Comparison of ENCODE assay signal across 14 mouse cellular contexts in the genomic region with DNA sequence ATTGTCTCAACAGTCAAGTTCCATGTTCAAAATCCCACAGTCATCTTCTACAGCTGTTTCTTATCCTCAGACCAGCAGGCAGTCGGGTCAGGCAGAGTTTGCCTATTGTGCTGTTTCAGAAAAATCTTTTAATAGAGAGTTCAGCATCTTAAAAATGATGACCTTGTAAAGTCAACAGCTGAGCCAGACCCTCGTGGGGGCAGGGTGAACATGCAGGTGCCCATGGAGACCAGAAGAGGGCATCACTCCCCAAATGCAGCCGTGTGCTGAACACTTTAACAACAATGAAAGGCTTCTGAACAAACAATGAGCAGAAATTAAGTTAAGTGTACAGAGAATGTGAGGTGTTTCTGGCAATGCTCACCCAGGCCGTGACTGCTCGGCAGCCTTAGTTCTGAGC. TPM values are rescaled to one million over a fixed set of nuclear protein-coding genes. Genes with fewer than 3 reads are reported as not detected.
DNase-seq lines count a peak whose midpoint lies in the region; ATAC-seq and TF ChIP-seq lines count a peak whose summit lies in the region.
"Had no signal": no experiment of that assay in that cellular context is flagged by ENCODE, and none has a peak within 500 bp of the region (broad histone marks: within the 10 kb centered on the region; RNA-seq: fewer than 3 reads in every experiment).

No protein-coding gene starts in this region.

- H3K27me3 ChIP-seq in forebrain, postnatal 0 days (ENCODE audit: insufficient read depth, low read length): no peaks in the 10 kb centered on the region
- no peaks in the 10 kb centered on the region for H3K27me3 ChIP-seq in forebrain, embryonic 15.5 days
- H3K27me3 ChIP-seq in ES-Bruce4 (ENCODE audit: control insufficient read depth, insufficient read depth, low read length, poor library complexity, severe bottlenecking): no peaks in the 10 kb centered on the region

- TF ChIP-seq POLR2A in ES-Bruce4 (IDR thresholded peaks at IDR 0.05; ENCODE audit: insufficient read depth, low read length): no peak

- no peaks in the 10 kb centered on the region for H3K36me3 ChIP-seq in forebrain, postnatal 0 days (ENCODE audit: insufficient read depth)
- H3K36me3 ChIP-seq in forebrain, embryonic 15.5 days: no peaks in the 10 kb centered on the region
- no peaks in the 10 kb centered on the region for H3K36me3 ChIP-seq in ES-Bruce4 (ENCODE audit: control insufficient read depth, insufficient read depth, low read length, poor library complexity, severe bottlenecking)
- H3K36me3 ChIP-seq: heart, embryonic 15.5 days; hindbrain, embryonic 13.5 days; liver, embryonic 13.5 days; midbrain, embryonic 10.5 days had no signal

- WGBS in forebrain, postnatal 0 days: 51% methylated on average over 5 of the region's 5 CpGs
- 59% methylated on average over 5 of the region's 5 CpGs for WGBS in forebrain, embryonic 15.5 days

- no peak for ATAC-seq in forebrain, postnatal 0 days
- ATAC-seq in forebrain, embryonic 15.5 days (replicated peaks): no peak
- ATAC-seq in monocyte, adult 5-6 weeks (replicated peaks; ENCODE audit: insufficient number of reproducible peaks, low FRiP score, low TSS enrichment, poor library complexity, severe bottlenecking): no peak
- ATAC-seq in megakaryocyte-erythroid progenitor cell, adult 5-6 weeks (replicated peaks; ENCODE audit: low FRiP score, low TSS enrichment, poor library complexity, severe bottlenecking): no peak
- ATAC-seq: forebrain, embryonic 16.5 days had no signal

- no peak overlapping the region for H3K9ac ChIP-seq in forebrain, postnatal 0 days
- H3K9ac ChIP-seq in forebrain, embryonic 15.5 days (replicated peaks): no peak overlapping the region
- no peak overlapping the region for H3K9ac ChIP-seq in ES-Bruce4 (ENCODE audit: low read depth, poor library complexity, severe bottlenecking)
- H3K9ac ChIP-seq: heart, embryonic 15.5 days; hindbrain, embryonic 13.5 days; liver, embryonic 13.5 days had no signal

- H3K9me3 ChIP-seq in forebrain, postnatal 0 days (ENCODE audit: low read length): no peaks in the 10 kb centered on the region
- H3K9me3 ChIP-seq in forebrain, embryonic 15.5 days: no peaks in the 10 kb centered on the region
- no peaks in the 10 kb centered on the region for H3K9me3 ChIP-seq in ES-Bruce4 (replicated peaks; ENCODE audit: control insufficient read depth, insufficient read depth, low read length, poor library complexity, severe bottlenecking)
- H3K9me3 ChIP-seq: heart, embryonic 15.5 days; hindbrain, embryonic 13.5 days; liver, embryonic 13.5 days; midbrain, embryonic 10.5 days had no signal

- H3K27ac ChIP-seq in forebrain, postnatal 0 days (ENCODE audit: low read depth, low read length): no peak overlapping the region
- no peak overlapping the region for H3K27ac ChIP-seq in forebrain, embryonic 15.5 days (replicated peaks)
- H3K27ac ChIP-seq in layer of hippocampus, adult 2 months: peak overlapping the region; percentile 100; the same call in 1 of the 2 replicates
- H3K27ac ChIP-seq in ES-Bruce4 (ENCODE audit: insufficient read depth, low read length): no peak overlapping the region
- H3K27ac ChIP-seq: heart, embryonic 15.5 days; hindbrain, embryonic 13.5 days; liver, embryonic 13.5 days; midbrain, embryonic 10.5 days had no signal

- DNase-seq in forebrain, postnatal 0 days: no peak
- no peak for DNase-seq in layer of hippocampus, adult 2 months (ENCODE audit: low spot score in 2 of 2)
- DNase-seq in layer of hippocampus, adult 11-12 months (ENCODE audit: low spot score): no peak
- peak; percentile 54 for DNase-seq in lung, postnatal 10 days
- DNase-seq: gastrocnemius, postnatal 25 days; liver, embryonic 13.5 days had no signal

- no peak for TF ChIP-seq EP300 in ES-Bruce4 (IDR thresholded peaks at IDR 0.05; ENCODE audit: insufficient read depth, low read depth, low read length)

- no peak overlapping the region for H3K4me3 ChIP-seq in forebrain, postnatal 0 days (ENCODE audit: low read depth, low read length)
- no peak overlapping the region for H3K4me3 ChIP-seq in forebrain, embryonic 15.5 days
- H3K4me3 ChIP-seq in layer of hippocampus, adult 2 months: no peak overlapping the region; the same call in 1 of the 2 replicates
- no peak overlapping the region for H3K4me3 ChIP-seq in ES-Bruce4 (ENCODE audit: low read depth, low read length)
- H3K4me3 ChIP-seq: heart, embryonic 15.5 days; hindbrain, embryonic 13.5 days; liver, embryonic 13.5 days; midbrain, embryonic 10.5 days had no signal

- no peak overlapping the region for H3K4me2 ChIP-seq in forebrain, postnatal 0 days (ENCODE audit: low read depth)
- H3K4me2 ChIP-seq in forebrain, embryonic 15.5 days (replicated peaks): no peak overlapping the region
- H3K4me2 ChIP-seq: heart, embryonic 15.5 days; liver, embryonic 13.5 days had no signal

- peak; percentile 46 for TF ChIP-seq CTCF in forebrain, postnatal 0 days (IDR thresholded peaks at IDR 0.05; ENCODE audit: low read depth)
- TF ChIP-seq CTCF in layer of hippocampus, adult 2 months (conservative IDR thresholded peaks at IDR 0.05): peak; percentile 74
- peak; percentile 47 for TF ChIP-seq CTCF in ES-Bruce4 (IDR thresholded peaks at IDR 0.05; ENCODE audit: low read depth, low read length)

- H3K4me1 ChIP-seq in forebrain, postnatal 0 days (ENCODE audit: insufficient read depth): peaks cover 12% of the 10 kb centered on the region; the same call in 1 of the 2 replicates
- peaks cover 23% of the 10 kb centered on the region for H3K4me1 ChIP-seq in forebrain, embryonic 15.5 days
- no peaks in the 10 kb centered on the region for H3K4me1 ChIP-seq in ES-Bruce4 (ENCODE audit: control insufficient read depth, insufficient read depth, low read length)
- H3K4me1 ChIP-seq: liver, embryonic 13.5 days had no signal

RNA-seq across cellular contexts. Expression of a gene that starts 3.0 kb away (rescaled TPM):
- 31.2 and 34.4 TPM in 2 replicates for total RNA-seq in forebrain, postnatal 0 days (2014; rRNA removed)
- 22.0 and 23.8 TPM in 2 replicates for polyA plus RNA-seq in forebrain, postnatal 0 days (2015; fragmentation: Nextera tagmentation; extraction: Ambion mirVana)
- polyA plus RNA-seq in forebrain, embryonic 15.5 days (2015; fragmentation: Nextera tagmentation; extraction: Ambion mirVana): 7.4 and 8.7 TPM in 2 replicates
- 10 to 100 TPM; 37.9 to 39.2 TPM for total RNA-seq in layer of hippocampus, adult 2 months (2021)
- 0.37 TPM in 1 of 2 replicates, not detected in the other for polyA plus RNA-seq in ES-Bruce4 (2011; ENCODE audit: insufficient read depth, insufficient read length, low read depth, missing spikeins)
- not detected in 3 replicates for total RNA-seq in monocyte, adult 5-6 weeks (2017)
- not detected in 2 replicates for total RNA-seq in megakaryocyte-erythroid progenitor cell, adult 5-6 weeks (2014; fragmentation: Nextera tagmentation)
- not detected in 2 replicates for total RNA-seq in megakaryocyte-erythroid progenitor cell, adult 5-6 weeks (2017)

RNA-seq across cellular contexts. Expression of a gene that starts 27.9 kb away (rescaled TPM):
- total RNA-seq in forebrain, postnatal 0 days (2014; rRNA removed): 85.5 and 85.6 TPM in 2 replicates
- 64.3 and 69.6 TPM in 2 replicates for polyA plus RNA-seq in forebrain, postnatal 0 days (2015; fragmentation: Nextera tagmentation; extraction: Ambion mirVana)
- 65.7 and 69.5 TPM in 2 replicates for polyA plus RNA-seq in forebrain, embryonic 15.5 days (2015; fragmentation: Nextera tagmentation; extraction: Ambion mirVana)
- total RNA-seq in layer of hippocampus, adult 2 months (2021): 10 to 100 TPM; 54.7 to 59.3 TPM
- 3.6 and 5.7 TPM in 2 replicates for polyA plus RNA-seq in ES-Bruce4 (2011; ENCODE audit: insufficient read depth, insufficient read length, low read depth, missing spikeins)
- total RNA-seq in monocyte, adult 5-6 weeks (2017): 0.85 to 2.6 TPM (median 0.86 TPM) in 3 replicates
- 3.3 and 3.5 TPM in 2 replicates for total RNA-seq in megakaryocyte-erythroid progenitor cell, adult 5-6 weeks (2014; fragmentation: Nextera tagmentation)
- 3.0 and 3.1 TPM in 2 replicates for total RNA-seq in megakaryocyte-erythroid progenitor cell, adult 5-6 weeks (2017)

Comparison
In these comparisons a context has a peak if more than half of its experiments do, and no peak if none do; other contexts are left out.
1. RNA of a gene that starts 3.0 kb away (total RNA-seq): 37.9 to 39.2 TPM in layer of hippocampus, adult 2 months and 31.2 to 34.4 TPM in forebrain, postnatal 0 days; not detected in monocyte, adult 5-6 weeks and not detected in megakaryocyte-erythroid progenitor cell, adult 5-6 weeks; every median in the first group is over 10 times any median in the second.
2. RNA of a gene that starts 27.9 kb away (total RNA-seq): 85.5 to 85.6 TPM in forebrain, postnatal 0 days and 54.7 to 59.3 TPM in layer of hippocampus, adult 2 months; 3.0 to 3.5 TPM in megakaryocyte-erythroid progenitor cell, adult 5-6 weeks and 0.85 to 2.6 TPM in monocyte, adult 5-6 weeks; every median in the first group is over 10 times any median in the second.
3. Peak in every context shown above with its lines, with median percentiles within 50 percentile points of each other: CTCF ChIP-seq.